Mouse (Mus musculus) MEL (cell line): ENCODE data around the gene Gm10401. TPM values are rescaled to one million over a fixed set of nuclear protein-coding genes. Genes with fewer than 3 reads are reported as not detected.

Experiments used
- DNase-seq: peaks from one replicate; pipeline ENCODE4 v3.0.0; 2011; ENCODE audit warnings: low read depth, low spot score
- H3K27ac ChIP-seq: 2 replicates; pipeline ENCODE4 v1.5.1; 2012; ENCODE audit warnings: low read depth, mild to moderate bottlenecking, control low read depth, low read length, moderate library complexity; ENCODE audit not compliant: control insufficient read depth
- H3K27me3 ChIP-seq, 2 experiments: fragments of 150-350 bp in 1 of 2; sonication (generic) in 1 of 2; 2 replicates each; pipeline ENCODE4 v1.6.1; 2012; ENCODE audit warnings: low read length in 2 of 2, mild to moderate bottlenecking in 2 of 2, improper control_type of control experiment in 1 of 2, moderate library complexity in 1 of 2; ENCODE audit not compliant: insufficient read depth in 2 of 2, control insufficient read depth in 1 of 2
- H3K36me3 ChIP-seq, 2 experiments: 2 replicates each; pipeline ENCODE4 v1.6.1; 2012 to 2014; ENCODE audit warnings: low read length in 2 of 2, improper control_type of control experiment in 1 of 2, inconsistent platforms in 1 of 2, mild to moderate bottlenecking in 1 of 2; ENCODE audit not compliant: insufficient read depth in 2 of 2, control insufficient read depth in 1 of 2
- H3K4me1 ChIP-seq, 2 experiments: fragments of 150-350 bp in 1 of 2; sonication (generic) in 1 of 2; 2 replicates each; pipeline ENCODE4 v1.6.1; 2012; ENCODE audit warnings: low read length in 2 of 2, improper control_type of control experiment in 1 of 2, mild to moderate bottlenecking in 1 of 2; ENCODE audit not compliant: insufficient read depth in 2 of 2, control insufficient read depth in 1 of 2
- H3K4me3 ChIP-seq, 2 experiments: fragments of 150-350 bp in 1 of 2; sonication (generic) in 1 of 2; 2 replicates each; pipeline ENCODE4 v1.5.1; 2012; ENCODE audit warnings: low read depth in 2 of 2, low read length in 2 of 2, mild to moderate bottlenecking in 2 of 2, moderate library complexity in 2 of 2, control low read depth in 1 of 2, improper control_type of control experiment in 1 of 2; ENCODE audit not compliant: control insufficient read depth in 1 of 2, insufficient read depth in 1 of 2
- H3K79me2 ChIP-seq: 2 replicates; pipeline ENCODE4 v1.6.1; 2012; ENCODE audit warnings: mild to moderate bottlenecking, low read length, moderate library complexity; ENCODE audit not compliant: control insufficient read depth, poor library complexity, insufficient read depth
- H3K9ac ChIP-seq: 2 replicates; pipeline ENCODE4 v1.6.1; 2012; ENCODE audit warnings: low read depth, mild to moderate bottlenecking, control low read depth, low read length, moderate library complexity; ENCODE audit not compliant: control insufficient read depth, poor library complexity, severe bottlenecking
- H3K9me3 ChIP-seq: fragments of 150-350 bp; sonication (generic); replicated peaks from 2 replicates; pipeline ENCODE4 v1.6.1; 2012; ENCODE audit warnings: mild to moderate bottlenecking, low read length, improper control_type of control experiment, moderate library complexity; ENCODE audit not compliant: insufficient read depth
- BHLHE40 ChIP-seq: IDR thresholded peaks from 2 replicates; pipeline ENCODE4 v1.6.1; 2012; ENCODE audit warnings: low read depth, mild to moderate bottlenecking, inconsistent platforms, low read length, improper control_type of control experiment, borderline replicate concordance
- GABPA ChIP-seq: IDR thresholded peaks from 2 replicates; pipeline ENCODE4 v1.6.1; 2012; ENCODE audit warnings: low read depth, mild to moderate bottlenecking, inconsistent platforms, low read length, improper control_type of control experiment, moderate library complexity
- JUND ChIP-seq: IDR thresholded peaks from 2 replicates; pipeline ENCODE4 v1.6.1; 2011; ENCODE audit warnings: low read depth, mild to moderate bottlenecking, improper control_type of control experiment, low read length
- NELFE ChIP-seq: IDR thresholded peaks from 2 replicates; pipeline ENCODE4 v1.6.1; 2011; ENCODE audit warnings: low read depth, low read length, improper control_type of control experiment
- NRF1 ChIP-seq: IDR thresholded peaks from 2 replicates; pipeline ENCODE4 v1.6.1; 2014; ENCODE audit warnings: low read depth, mild to moderate bottlenecking, inconsistent platforms, low read length, improper control_type of control experiment, moderate library complexity; ENCODE audit not compliant: poor library complexity, insufficient read depth, severe bottlenecking
- SIN3A ChIP-seq: IDR thresholded peaks from 2 replicates; pipeline ENCODE4 v1.6.1; 2012; ENCODE audit warnings: low read length, improper control_type of control experiment, inconsistent platforms
- SMC3 ChIP-seq: IDR thresholded peaks from 2 replicates; pipeline ENCODE4 v1.6.1; 2011; ENCODE audit warnings: low read depth, low read length, improper control_type of control experiment
- TAL1 ChIP-seq: IDR thresholded peaks from 2 replicates; pipeline ENCODE4 v1.6.1; 2012; ENCODE audit warnings: mild to moderate bottlenecking, inconsistent platforms, low read length, moderate library complexity, mixed read lengths
- TCF12 ChIP-seq: IDR thresholded peaks from 2 replicates; pipeline ENCODE4 v1.6.1; 2014; ENCODE audit warnings: low read depth, mild to moderate bottlenecking, inconsistent platforms, low read length, improper control_type of control experiment, moderate library complexity
- UBTF ChIP-seq: IDR thresholded peaks from 2 replicates; pipeline ENCODE4 v1.6.1; 2012; ENCODE audit warnings: low read depth, mild to moderate bottlenecking, inconsistent platforms, low read length, improper control_type of control experiment, moderate library complexity, borderline replicate concordance; ENCODE audit not compliant: insufficient read depth
- ZKSCAN1 ChIP-seq: IDR thresholded peaks from 2 replicates; pipeline ENCODE4 v1.6.1; 2012; ENCODE audit warnings: low read depth, mild to moderate bottlenecking, inconsistent platforms, low read length, improper control_type of control experiment, moderate library complexity
- polyA plus RNA-seq, 2 experiments: library from polyadenylated mRNA; stranded (reverse) in 1 of 2; unstranded in 1 of 2; fragments of >175 nt in 1 of 2; fragments of >200 nt in 1 of 2; gene quantifications; 2 replicates each; pipeline versions ENCODE4 v1.2.1 to v1.2.4; 2012; ENCODE audit warnings: low replicate concordance in 2 of 2, low read depth in 1 of 2; ENCODE audit not compliant: insufficient read length in 2 of 2, insufficient read depth in 1 of 2, missing spikeins in 1 of 2
- total RNA-seq: library from RNA; depleted of rRNA; stranded (reverse); fragments of 300-350 nt; gene quantifications from 2 replicates; pipeline ENCODE4 v1.2.3, GENCODE M21; 2012; rRNA removed

Gm10401 gene
- total and polyA plus RNA-seq, 3 experiments, result 0.56 to 3.5 TPM; not detected in 1

DNA sequence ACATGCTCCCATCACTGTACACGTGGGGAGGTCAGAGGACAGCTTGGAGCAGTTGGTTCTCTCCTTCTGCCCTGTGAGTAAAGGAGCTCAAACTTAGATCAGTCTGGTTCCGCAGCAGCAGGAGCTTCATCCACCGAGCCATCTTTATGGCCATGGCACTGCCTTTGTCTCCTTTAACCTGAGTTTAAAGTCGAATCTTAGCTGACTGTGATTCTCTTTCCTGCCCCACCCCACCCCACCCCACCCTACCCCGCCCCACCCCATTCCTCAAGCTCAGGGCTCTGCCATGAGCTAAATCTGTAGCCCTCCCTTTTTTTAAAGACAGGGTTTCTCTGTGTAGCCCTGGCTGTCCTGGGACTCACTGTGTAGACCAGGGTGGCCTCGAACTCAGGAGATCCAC, 48.4 kb downstream of the Gm10401 start:
- TF ChIP-seq TAL1 (no peak), JUND (no peak), UBTF (no peak), SIN3A (no peak), NRF1 (no peak), TCF12 (no peak), GABPA (no peak), NELFE (no peak), BHLHE40 (no peak), SMC3 (no peak), ZKSCAN1 (no peak)
- TF ChIP-seq, all 39 proteins: peak for 0
- DNase-seq, result no peak
- Histone ChIP-seq H3K36me3 (peaks cover 0 to 17% of the 10 kb centered on the region in 2 experiments; a peak in 2 of 4 replicates), H3K9ac (no peak overlapping the region), H3K4me1 (peaks cover 5 to 22% of the 10 kb centered on the region in 2 experiments), H3K4me3 (no peak overlapping the region), H3K9me3 (no peaks in the 10 kb centered on the region), H3K27ac (no peak overlapping the region), H3K79me2 (peaks cover 65% of the 10 kb centered on the region), H3K27me3 (no peaks in the 10 kb centered on the region)

Other genes starting within 250 kb of the Gm10401 start
- gene 4930519G04Rik, start 244.6 kb downstream of the Gm10401 start, total RNA-seq, result not detected in 2 replicates
- gene 4930519G04Rik, start 244.6 kb downstream of the Gm10401 start, polyA plus RNA-seq, result not detected
- gene Gm9936, start 239.6 kb downstream of the Gm10401 start, total RNA-seq, result not detected in 2 replicates
- not detected for gene Gm9936, start 239.6 kb downstream of the Gm10401 start, polyA plus RNA-seq
- gene Oasl2, start 201.4 kb downstream of the Gm10401 start, total RNA-seq, result 0.27 TPM in 1 of 2 replicates, not detected in the other
- under 1 TPM in 1 of 2 experiments, not detected in 1; 0.63 TPM for gene Oasl2, start 201.4 kb downstream of the Gm10401 start, polyA plus RNA-seq
- gene Oasl1, start 175.1 kb downstream of the Gm10401 start, total RNA-seq, result 8.2 and 11.5 TPM in 2 replicates
- 10 to 100 TPM in 1 of 2 experiments, not detected in 1; 33.3 TPM for gene Oasl1, start 175.1 kb downstream of the Gm10401 start, polyA plus RNA-seq
- gene 2210016L21Rik, start 156.1 kb downstream of the Gm10401 start, total RNA-seq, result 14.4 and 16.2 TPM in 2 replicates
- gene 2210016L21Rik, start 156.1 kb downstream of the Gm10401 start, polyA plus RNA-seq, result 10 to 100 TPM in 1 of 2 experiments, not detected in 1; 46.1 TPM
- 0.08 TPM in 1 of 2 replicates, not detected in the other for gene Hnf1a, start 127.2 kb downstream of the Gm10401 start, total RNA-seq
- gene Hnf1a, start 127.2 kb downstream of the Gm10401 start, polyA plus RNA-seq, result under 1 TPM in 1 of 2 experiments, not detected in 1; 0.28 TPM
- 25.8 and 29.5 TPM in 2 replicates for gene Sppl3, start 87.2 kb downstream of the Gm10401 start, total RNA-seq
- 10 to 100 TPM in 1 of 2 experiments, not detected in 1; 50.9 TPM for gene Sppl3, start 87.2 kb downstream of the Gm10401 start, polyA plus RNA-seq
- gene Acads, start 21.1 kb upstream of the Gm10401 start, total RNA-seq, result 31.9 and 35.0 TPM in 2 replicates
- gene Acads, start 21.1 kb upstream of the Gm10401 start, polyA plus RNA-seq, result 10 to 100 TPM in 1 of 2 experiments, not detected in 1; 56.5 TPM
- 15.8 and 18.6 TPM in 2 replicates for gene Unc119b, start 36.7 kb upstream of the Gm10401 start, total RNA-seq
- 10 to 100 TPM in 1 of 2 experiments, not detected in 1; 25.7 TPM for gene Unc119b, start 36.7 kb upstream of the Gm10401 start, polyA plus RNA-seq
- 146 and 167 TPM in 2 replicates for gene Mlec, start 59.9 kb upstream of the Gm10401 start, total RNA-seq
- gene Mlec, start 59.9 kb upstream of the Gm10401 start, polyA plus RNA-seq, result 100 to 1,000 TPM in 1 of 2 experiments, not detected in 1; 156 TPM
- gene Cabp1, start 96.1 kb upstream of the Gm10401 start, total RNA-seq, result 0.35 and 0.52 TPM in 2 replicates
- gene Cabp1, start 96.1 kb upstream of the Gm10401 start, polyA plus RNA-seq, result 1 to 10 TPM in 1 of 2 experiments, not detected in 1; 1.7 TPM
- 166 and 208 TPM in 2 replicates for gene Pop5, start 137.5 kb upstream of the Gm10401 start, total RNA-seq
- 100 to 1,000 TPM; 103 to 388 TPM for gene Pop5, start 137.5 kb upstream of the Gm10401 start, polyA plus RNA-seq
- 44.4 and 57.3 TPM in 2 replicates for gene Rnf10, start 174.6 kb upstream of the Gm10401 start, total RNA-seq
- 100 to 1,000 TPM; 165 to 254 TPM for gene Rnf10, start 174.6 kb upstream of the Gm10401 start, polyA plus RNA-seq
- gene Coq5, start 181.4 kb upstream of the Gm10401 start, total RNA-seq, result 39.7 and 43.3 TPM in 2 replicates
- 10 to 100 TPM in 1 of 2 experiments, not detected in 1; 40.5 TPM for gene Coq5, start 181.4 kb upstream of the Gm10401 start, polyA plus RNA-seq
- 714 and 736 TPM in 2 replicates for gene Dynll1, start 202.7 kb upstream of the Gm10401 start, total RNA-seq
- 100 to 1,000 TPM; 561 to 740 TPM for gene Dynll1, start 202.7 kb upstream of the Gm10401 start, polyA plus RNA-seq
- gene Srsf9, start 228.9 kb upstream of the Gm10401 start, total RNA-seq, result 80.0 and 98.0 TPM in 2 replicates
- 100 to 1,000 TPM in 1 of 2 experiments, not detected in 1; 170 TPM for gene Srsf9, start 228.9 kb upstream of the Gm10401 start, polyA plus RNA-seq
- gene Gatc, start 242.9 kb upstream of the Gm10401 start, total RNA-seq, result 6.3 and 6.5 TPM in 2 replicates
- gene Gatc, start 242.9 kb upstream of the Gm10401 start, polyA plus RNA-seq, result 10 to 100 TPM in 1 of 2 experiments, not detected in 1; 32.2 TPM
- gene Triap1, start 242.9 kb upstream of the Gm10401 start, total RNA-seq, result 50.8 and 63.2 TPM in 2 replicates
- 10 to 100 TPM in 1 of 2 experiments, not detected in 1; 59.2 TPM for gene Triap1, start 242.9 kb upstream of the Gm10401 start, polyA plus RNA-seq